Mouse (Mus musculus) kidney, adult 2 months (tissue): ENCODE measurements around the gene Fbln1. TPM values are rescaled to one million over a fixed set of nuclear protein-coding genes. Genes with fewer than 3 reads are reported as not detected.

ENCODE experiments used
- DNase-seq: peaks from one replicate; pipeline ENCODE4 v3.0.0; 2021
- H3K27ac ChIP-seq: fragments of 200-500 bp; 2 replicates; pipeline ENCODE4 v1.5.1; 2012; ENCODE audit warnings: low read depth, low read length, control low read depth, inconsistent platforms; ENCODE audit not compliant: insufficient read depth
- H3K27me3 ChIP-seq: fragments of 200-500 bp; replicated peaks from 2 replicates; pipeline ENCODE4 v1.6.1; 2012; ENCODE audit warnings: mild to moderate bottlenecking, moderate library complexity, low read length, inconsistent platforms; ENCODE audit not compliant: control insufficient read depth, insufficient read depth
- H3K36me3 ChIP-seq: fragments of 200-500 bp; 2 replicates; pipeline ENCODE4 v1.6.1; 2012; ENCODE audit warnings: mild to moderate bottlenecking, moderate library complexity, low read length, inconsistent platforms; ENCODE audit not compliant: control insufficient read depth, insufficient read depth
- H3K4me1 ChIP-seq: fragments of 200-500 bp; 2 replicates; pipeline ENCODE4 v1.6.1; 2011; ENCODE audit warnings: low read length; ENCODE audit not compliant: control insufficient read depth, insufficient read depth
- H3K4me3 ChIP-seq: fragments of 200-500 bp; 2 replicates; pipeline ENCODE4 v1.5.1; 2011; ENCODE audit warnings: mild to moderate bottlenecking, low read depth, low read length, control low read depth; ENCODE audit not compliant: insufficient read depth
- CTCF ChIP-seq: fragments of 200-500 bp; conservative IDR thresholded peaks from 2 replicates; pipeline ENCODE4 v1.5.1; 2011; ENCODE audit warnings: low read depth, mild to moderate bottlenecking, control low read depth, low read length, moderate library complexity, mixed read lengths; ENCODE audit not compliant: insufficient read depth, insufficient read length
- POLR2A ChIP-seq: fragments of 200-500 bp; IDR thresholded peaks from one replicate; pipeline ENCODE4 v1.6.1; 2011; ENCODE audit warnings: low read depth, low read length, control low read depth
- WGBS: fragments of 180-500 bp; shearing (Covaris S2); methylation state at CpG from one replicate; pipeline ENCODE4 v1.1.7; 2018; 5-methylcytosine and 5-hydroxymethylcytosine counted together
- polyA plus RNA-seq: library from polyadenylated mRNA; depleted of rRNA; stranded (reverse); fragments of >200 nt; gene quantifications from 2 replicates; pipeline ENCODE4 v1.2.3, GENCODE M21; 2012

Fbln1 gene
- polyA plus RNA-seq, 1 experiment = 16.9 TPM

DNA sequence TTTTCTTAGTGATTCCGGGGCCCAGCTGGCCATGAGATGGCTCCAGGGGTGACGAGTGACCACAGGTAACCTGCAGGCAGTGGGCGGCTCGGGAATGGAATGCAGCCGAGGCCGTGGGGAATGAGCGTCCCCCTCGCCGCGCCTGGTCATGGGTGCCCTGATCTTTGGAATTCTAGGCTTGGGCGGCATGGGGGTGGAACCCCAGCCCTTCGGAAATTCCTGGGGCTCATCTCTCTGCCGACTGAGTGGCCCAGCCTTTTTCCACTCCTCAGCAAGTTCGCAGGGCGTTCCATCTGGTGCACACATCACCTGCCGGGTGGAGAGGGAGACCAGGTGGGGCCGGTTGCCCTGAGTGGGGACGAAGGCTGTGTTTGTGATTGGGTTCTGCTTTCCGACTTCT lies 62.1 kb downstream of the Fbln1 start:
- WGBS = 51% methylated on average over 19 of the region's 19 CpGs
- Histone ChIP-seq H3K4me1 (no peaks in the 10 kb centered on the region), H3K4me3 (no peak overlapping the region), H3K27me3 (no peaks in the 10 kb centered on the region), H3K36me3 (no peaks in the 10 kb centered on the region), H3K27ac (no peak overlapping the region)
- no peak for TF ChIP-seq CTCF
- TF ChIP-seq POLR2A = no peak
- DNase-seq = peak; percentile 51

DNA sequence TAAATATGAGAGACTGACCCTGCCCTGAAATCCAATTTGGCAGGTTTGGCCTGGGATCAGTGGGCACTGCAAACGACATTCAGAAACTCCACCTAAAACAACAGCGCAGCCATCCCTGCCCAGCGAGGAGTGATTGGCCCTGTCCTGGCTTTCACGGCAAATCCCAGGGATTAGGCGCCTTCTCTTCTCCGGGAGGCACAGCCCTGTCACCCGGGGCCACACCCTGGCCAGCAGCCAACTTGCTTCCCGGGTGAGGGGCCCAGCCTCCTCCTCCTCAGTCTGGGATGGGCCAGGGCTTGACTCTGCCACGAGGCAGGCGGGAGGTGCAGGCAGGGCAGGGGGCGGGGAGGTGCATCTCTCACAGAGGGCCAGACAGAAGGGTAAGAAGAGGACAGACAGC lies 67.2 kb downstream of the Fbln1 start:
- no peak for DNase-seq
- no peaks in the 10 kb centered on the region for H3K27me3 ChIP-seq
- no peak overlapping the region for H3K4me3 ChIP-seq
- H3K36me3 ChIP-seq = no peaks in the 10 kb centered on the region
- WGBS = 57% methylated on average over 11 of the region's 11 CpGs
- H3K27ac ChIP-seq = no peak overlapping the region
- TF ChIP-seq POLR2A = no peak
- TF ChIP-seq CTCF = no peak
- H3K4me1 ChIP-seq = 0 out of 2 replicates have a peak, but pooled peaks cover 2% of the 10 kb centered on the region

DNA sequence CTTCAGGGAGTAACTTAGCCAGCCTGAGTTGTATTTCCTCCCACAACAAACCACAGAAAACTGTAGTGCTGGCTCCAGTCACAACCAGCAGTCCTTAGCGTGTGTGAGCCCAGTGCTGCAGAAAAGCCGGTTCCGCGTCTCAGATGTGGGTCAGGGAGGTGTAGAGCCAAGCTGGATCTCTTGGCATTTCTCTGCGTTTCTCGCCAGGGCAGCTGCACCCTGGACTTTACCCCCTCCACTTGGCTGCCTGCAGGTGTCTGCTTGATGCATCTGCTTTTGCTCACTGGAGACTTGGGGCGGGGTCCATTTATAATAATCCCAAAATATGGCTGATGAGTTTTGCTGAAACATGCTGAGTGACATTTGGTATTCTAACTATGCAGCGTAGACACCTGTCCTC lies 71.5 kb downstream of the Fbln1 start:
- H3K4me1 ChIP-seq = 0 out of 2 replicates have a peak, but pooled peaks cover 2% of the 10 kb centered on the region
- no peak overlapping the region for H3K27ac ChIP-seq
- no peaks in the 10 kb centered on the region for H3K36me3 ChIP-seq
- DNase-seq = peak; percentile 86
- no peak overlapping the region for H3K4me3 ChIP-seq
- 56% methylated on average over 8 of the region's 8 CpGs for WGBS
- TF ChIP-seq CTCF (no peak), POLR2A (no peak)
- no peaks in the 10 kb centered on the region for H3K27me3 ChIP-seq

GRCm38 (mm10) chr15:85278986-85279385 lies 73.2 kb downstream of the Fbln1 start:
- H3K27me3 ChIP-seq = no peaks in the 10 kb centered on the region
- 85% methylated on average over 5 of the region's 5 CpGs for WGBS
- TF ChIP-seq POLR2A = no peak
- no peak for TF ChIP-seq CTCF
- no peak for DNase-seq
- 0 out of 2 replicates have a peak, but pooled peaks cover 2% of the 10 kb centered on the region for H3K4me1 ChIP-seq
- H3K27ac ChIP-seq = no peak overlapping the region
- H3K4me3 ChIP-seq = no peak overlapping the region
- H3K36me3 ChIP-seq = no peaks in the 10 kb centered on the region

DNA sequence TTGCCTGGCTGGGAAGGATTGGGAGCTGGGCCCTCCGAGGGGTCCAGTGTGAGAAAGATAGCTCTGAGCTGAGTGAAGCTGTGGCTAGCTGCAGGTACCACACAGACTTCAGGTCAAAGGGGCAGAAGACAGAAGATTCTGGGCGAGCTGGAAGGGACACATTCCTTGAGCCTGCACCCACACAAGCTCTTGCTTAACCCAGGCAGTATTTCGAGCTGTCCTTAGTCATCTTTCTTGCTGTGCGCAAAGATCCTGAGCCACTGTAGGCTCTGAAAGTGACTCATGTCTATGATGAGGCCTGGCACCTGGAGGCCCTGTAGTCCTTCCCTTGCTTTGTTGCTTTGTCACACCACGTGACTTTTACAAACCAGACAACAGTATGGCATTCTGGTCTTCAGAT lies 76.3 kb downstream of the Fbln1 start:
- H3K27ac ChIP-seq = no peak overlapping the region
- no peaks in the 10 kb centered on the region for H3K27me3 ChIP-seq
- no peak for DNase-seq
- no peak for TF ChIP-seq CTCF
- TF ChIP-seq POLR2A = no peak
- H3K4me3 ChIP-seq = no peak overlapping the region
- WGBS = 79% methylated on average over 5 of the region's 5 CpGs
- no peaks in the 10 kb centered on the region for H3K36me3 ChIP-seq
- 0 out of 2 replicates have a peak, but pooled peaks cover 2% of the 10 kb centered on the region for H3K4me1 ChIP-seq

GRCm38 (mm10) chr15:85284651-85285050 lies 78.9 kb downstream of the Fbln1 start:
- Histone ChIP-seq H3K27ac (no peak overlapping the region), H3K36me3 (no peaks in the 10 kb centered on the region), H3K27me3 (no peaks in the 10 kb centered on the region), H3K4me3 (no peak overlapping the region), H3K4me1 (no peaks in the 10 kb centered on the region)
- TF ChIP-seq POLR2A (no peak), CTCF (no peak)
- DNase-seq = no peak
- 92% methylated on average over 6 of the region's 6 CpGs for WGBS

DNA sequence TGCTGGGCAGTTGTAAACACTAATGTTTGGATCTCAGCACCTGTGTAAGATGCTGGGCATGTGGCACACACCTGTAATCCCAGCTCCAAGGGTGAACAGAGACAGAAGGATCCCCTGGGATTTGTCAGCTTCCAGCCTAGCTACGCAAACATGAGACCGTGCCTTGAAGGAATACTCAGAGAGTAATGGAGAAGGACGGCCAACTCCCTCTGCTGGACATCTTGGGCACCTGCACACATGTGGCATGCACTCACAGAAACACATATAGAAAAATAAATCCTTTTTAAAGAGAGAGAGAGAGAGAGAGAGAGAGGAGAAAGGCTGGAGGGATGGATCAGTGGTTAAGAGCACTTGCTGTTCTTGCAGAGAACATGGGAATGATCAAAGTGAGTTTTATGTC lies 88.9 kb downstream of the Fbln1 start:
- TF ChIP-seq POLR2A = no peak
- peak; percentile 39; the same call in 1 of the 2 replicates for TF ChIP-seq CTCF
- 88% methylated on average over 3 of the region's 3 CpGs for WGBS

More for the DNA sequence above, 88.9 kb downstream of the Fbln1 start:
- no peak for DNase-seq
- H3K4me1 ChIP-seq = 0 out of 2 replicates have a peak, but pooled peaks cover 7% of the 10 kb centered on the region
- H3K27ac ChIP-seq = no peak overlapping the region
- no peaks in the 10 kb centered on the region for H3K36me3 ChIP-seq
- H3K27me3 ChIP-seq = no peaks in the 10 kb centered on the region
- no peak overlapping the region for H3K4me3 ChIP-seq
